Mouse (Mus musculus): ENCODE results near the gene Rabgap1l. TPM values are rescaled to one million over a fixed set of nuclear protein-coding genes. Genes with fewer than 3 reads are reported as not detected.

Gene Rabgap1l
- polyA plus RNA-seq, 1 experiment from 2014 or later: 31.4 TPM

- no peak overlapping the region for H3K9ac ChIP-seq (replicated peaks; ENCODE audit: low read depth)
- H3K4me2 ChIP-seq (replicated peaks; ENCODE audit: low read depth, low read length): no peak overlapping the region
- DNase-seq (ENCODE audit: low spot score): no peak
- H3K27ac ChIP-seq (ENCODE audit: low read length): no peak overlapping the region
- no peaks in the 10 kb centered on the region for H3K9me3 ChIP-seq (ENCODE audit: low read length)
- H3K36me3 ChIP-seq (ENCODE audit: insufficient read depth, low read length): no peaks in the 10 kb centered on the region
- TF ChIP-seq EP300 (IDR thresholded peaks at IDR 0.05): no peak
- 82% methylated on average over 1 of the region's 1 CpGs for WGBS
- no peak overlapping the region for H3K4me3 ChIP-seq (ENCODE audit: low read depth, low read length)
- peaks cover 4% of the 10 kb centered on the region; the same call in 1 of the 2 replicates for H3K4me1 ChIP-seq (ENCODE audit: insufficient read depth, low read depth, low read length)
- no peaks in the 10 kb centered on the region for H3K27me3 ChIP-seq (replicated peaks; ENCODE audit: insufficient read depth, low read length)
- no peak for ATAC-seq
Observed at GRCm38 (mm10) chr1:160784122-160784521, 8.9 kb downstream of the Rabgap1l start.

GRCm38 (mm10) chr1:160774166-160774565 lies 18.8 kb downstream of the Rabgap1l start:
- WGBS: 81% methylated on average over 1 of the region's 1 CpGs
- TF ChIP-seq CTCF (IDR thresholded peaks at IDR 0.05) (no peak), EP300 (IDR thresholded peaks at IDR 0.05) (no peak)

GRCm38 (mm10) chr1:160765565-160765964 lies 27.4 kb downstream of the Rabgap1l start:
- 63% methylated on average over 2 of the region's 2 CpGs for WGBS
- H3K4me1 ChIP-seq (ENCODE audit: insufficient read depth, low read depth, low read length): no peaks in the 10 kb centered on the region
- H3K9ac ChIP-seq (replicated peaks; ENCODE audit: low read depth): no peak overlapping the region
- H3K27me3 ChIP-seq (replicated peaks; ENCODE audit: insufficient read depth, low read length): no peaks in the 10 kb centered on the region
- no peaks in the 10 kb centered on the region for H3K36me3 ChIP-seq (ENCODE audit: insufficient read depth, low read length)
- no peak overlapping the region for H3K4me2 ChIP-seq (replicated peaks; ENCODE audit: low read depth, low read length)
- H3K4me3 ChIP-seq (ENCODE audit: low read depth, low read length): no peak overlapping the region
- no peaks in the 10 kb centered on the region for H3K9me3 ChIP-seq (ENCODE audit: low read length)
- no peak overlapping the region for H3K27ac ChIP-seq (ENCODE audit: low read length)
- DNase-seq (ENCODE audit: low spot score) (no peak), ATAC-seq (no peak)
- TF ChIP-seq EP300 (IDR thresholded peaks at IDR 0.05) (no peak), CTCF (IDR thresholded peaks at IDR 0.05) (no peak)

More at GRCm38 (mm10) chr1:160774166-160774565, 18.8 kb downstream of the Rabgap1l start:
- ATAC-seq (no peak), DNase-seq (ENCODE audit: low spot score) (no peak)
- H3K27ac ChIP-seq (ENCODE audit: low read length): no peak overlapping the region
- H3K4me2 ChIP-seq (replicated peaks; ENCODE audit: low read depth, low read length): no peak overlapping the region
- H3K27me3 ChIP-seq (replicated peaks; ENCODE audit: insufficient read depth, low read length): no peaks in the 10 kb centered on the region
- no peaks in the 10 kb centered on the region for H3K9me3 ChIP-seq (ENCODE audit: low read length)
- H3K36me3 ChIP-seq (ENCODE audit: insufficient read depth, low read length): no peaks in the 10 kb centered on the region
- no peak overlapping the region for H3K4me3 ChIP-seq (ENCODE audit: low read depth, low read length)
- no peak overlapping the region for H3K9ac ChIP-seq (replicated peaks; ENCODE audit: low read depth)
- no peaks in the 10 kb centered on the region for H3K4me1 ChIP-seq (ENCODE audit: insufficient read depth, low read depth, low read length)

GRCm38 (mm10) chr1:160758243-160758642 lies 34.8 kb downstream of the Rabgap1l start:
- ATAC-seq (no peak), DNase-seq (ENCODE audit: low spot score) (peak; percentile 50)
- Histone ChIP-seq H3K27ac (ENCODE audit: low read length) (no peak overlapping the region), H3K9ac (replicated peaks; ENCODE audit: low read depth) (no peak overlapping the region), H3K27me3 (replicated peaks; ENCODE audit: insufficient read depth, low read length) (no peaks in the 10 kb centered on the region), H3K36me3 (ENCODE audit: insufficient read depth, low read length) (no peaks in the 10 kb centered on the region), H3K4me1 (ENCODE audit: insufficient read depth, low read depth, low read length) (no peaks in the 10 kb centered on the region), H3K4me2 (replicated peaks; ENCODE audit: low read depth, low read length) (no peak overlapping the region), H3K4me3 (ENCODE audit: low read depth, low read length) (no peak overlapping the region), H3K9me3 (ENCODE audit: low read length) (no peaks in the 10 kb centered on the region)
- peak; percentile 85 for TF ChIP-seq CTCF (IDR thresholded peaks at IDR 0.05)
- TF ChIP-seq EP300 (IDR thresholded peaks at IDR 0.05): no peak
- 16% methylated on average over 3 of the region's 3 CpGs for WGBS

GRCm38 (mm10) chr1:160755359-160755758 lies 37.7 kb downstream of the Rabgap1l start:
- DNase-seq (ENCODE audit: low spot score): no peak

GRCm38 (mm10) chr1:160750629-160751028 lies 42.4 kb downstream of the Rabgap1l start:
- H3K27me3 ChIP-seq (replicated peaks; ENCODE audit: insufficient read depth, low read length): no peaks in the 10 kb centered on the region
- WGBS: 39% methylated on average over 2 of the region's 2 CpGs
- no peak overlapping the region for H3K9ac ChIP-seq (replicated peaks; ENCODE audit: low read depth)
- no peaks in the 10 kb centered on the region for H3K9me3 ChIP-seq (ENCODE audit: low read length)
- ATAC-seq (no peak), DNase-seq (ENCODE audit: low spot score) (no peak)
- no peak for TF ChIP-seq EP300 (IDR thresholded peaks at IDR 0.05)
- TF ChIP-seq CTCF (IDR thresholded peaks at IDR 0.05): no peak
- H3K4me2 ChIP-seq (replicated peaks; ENCODE audit: low read depth, low read length): no peak overlapping the region
- no peaks in the 10 kb centered on the region for H3K36me3 ChIP-seq (ENCODE audit: insufficient read depth, low read length)
- 0 out of 2 replicates have a peak, but pooled peaks cover 3% of the 10 kb centered on the region for H3K4me1 ChIP-seq (ENCODE audit: insufficient read depth, low read depth, low read length)
- no peak overlapping the region for H3K4me3 ChIP-seq (ENCODE audit: low read depth, low read length)
- no peak overlapping the region for H3K27ac ChIP-seq (ENCODE audit: low read length)

More at GRCm38 (mm10) chr1:160755359-160755758, 37.7 kb downstream of the Rabgap1l start:
- Histone ChIP-seq H3K4me1 (ENCODE audit: insufficient read depth, low read depth, low read length) (no peaks in the 10 kb centered on the region), H3K9me3 (ENCODE audit: low read length) (no peaks in the 10 kb centered on the region), H3K9ac (replicated peaks; ENCODE audit: low read depth) (no peak overlapping the region), H3K27ac (ENCODE audit: low read length) (no peak overlapping the region), H3K36me3 (ENCODE audit: insufficient read depth, low read length) (no peaks in the 10 kb centered on the region), H3K4me3 (ENCODE audit: low read depth, low read length) (no peak overlapping the region), H3K4me2 (replicated peaks; ENCODE audit: low read depth, low read length) (no peak overlapping the region), H3K27me3 (replicated peaks; ENCODE audit: insufficient read depth, low read length) (no peaks in the 10 kb centered on the region)
- ATAC-seq: no peak
- TF ChIP-seq CTCF (IDR thresholded peaks at IDR 0.05) (no peak), EP300 (IDR thresholded peaks at IDR 0.05) (no peak)

- H3K27ac ChIP-seq (ENCODE audit: low read length): no peak overlapping the region
- H3K36me3 ChIP-seq (ENCODE audit: insufficient read depth, low read length): no peaks in the 10 kb centered on the region
- no peak overlapping the region for H3K4me3 ChIP-seq (ENCODE audit: low read depth, low read length)
- ATAC-seq (no peak), DNase-seq (ENCODE audit: low spot score) (peak; percentile 38)
- TF ChIP-seq CTCF (IDR thresholded peaks at IDR 0.05): no peak
- no peak for TF ChIP-seq EP300 (IDR thresholded peaks at IDR 0.05)
- no peak overlapping the region for H3K9ac ChIP-seq (replicated peaks; ENCODE audit: low read depth)
- H3K4me1 ChIP-seq (ENCODE audit: insufficient read depth, low read depth, low read length): 0 out of 2 replicates have a peak, but pooled peaks cover 3% of the 10 kb centered on the region
- no peaks in the 10 kb centered on the region for H3K9me3 ChIP-seq (ENCODE audit: low read length)
- WGBS: 19% methylated on average over 7 of the region's 7 CpGs
- H3K27me3 ChIP-seq (replicated peaks; ENCODE audit: insufficient read depth, low read length): no peaks in the 10 kb centered on the region
- no peak overlapping the region for H3K4me2 ChIP-seq (replicated peaks; ENCODE audit: low read depth, low read length)
Observed at GRCm38 (mm10) chr1:160746786-160747185, 46.2 kb downstream of the Rabgap1l start.
